ENCODE assay signal across 24 mouse cellular contexts in genomic region chr5:75737752-75738151, GRCm38 (mm10).
DNase-seq lines count a peak whose midpoint lies in the region; ATAC-seq and TF ChIP-seq lines count a peak whose summit lies in the region.
"Had no signal": no experiment of that assay in that cellular context is flagged by ENCODE, and none has a peak within 500 bp of the region (broad histone marks: within the 10 kb centered on the region; RNA-seq: fewer than 3 reads in every experiment).

No protein-coding gene starts in this region.

- peaks cover 21% of the 10 kb centered on the region for H3K4me1 ChIP-seq in midbrain, embryonic 10.5 days
- H3K4me1 ChIP-seq in midbrain, embryonic 11.5 days (ENCODE audit: control insufficient read depth, insufficient read depth, low read length), result no peaks in the 10 kb centered on the region
- H3K4me1 ChIP-seq in MEL (ENCODE audit: control insufficient read depth in 1 of 2, insufficient read depth in 2 of 2, low read length in 2 of 2), result peaks cover 0 to 7% of the 10 kb centered on the region in 2 experiments; a peak in 2 of 4 replicates
- peaks cover 3% of the 10 kb centered on the region; the same call in 1 of the 2 replicates for H3K4me1 ChIP-seq in neural tube, embryonic 15.5 days
- H3K4me1 ChIP-seq: embryonic facial prominence, embryonic 12.5 days had no signal

- no peak for TF ChIP-seq CTCF in MEL (IDR thresholded peaks at IDR 0.05 in 2 of 3, conservative IDR thresholded peaks at IDR 0.05 in 1 of 3; ENCODE audit: control insufficient read depth in 1 of 3, insufficient read depth in 1 of 3, low read depth in 2 of 3, low read length in 3 of 3, poor library complexity in 1 of 3, severe bottlenecking in 1 of 3)

- WGBS in midbrain, embryonic 10.5 days, result 89% methylated on average over 7 of the region's 7 CpGs
- whole genome bisulfite sequencing in midbrain, embryonic 11.5 days, result 84% methylated on average over 7 of the region's 7 CpGs
- 82% methylated on average over 7 of the region's 7 CpGs for WGBS in neural tube, embryonic 15.5 days

- H3K9me3 ChIP-seq in midbrain, embryonic 10.5 days (replicated peaks), result no peaks in the 10 kb centered on the region
- no peaks in the 10 kb centered on the region for H3K9me3 ChIP-seq in midbrain, embryonic 11.5 days (ENCODE audit: control insufficient read depth, low read length)
- H3K9me3 ChIP-seq in MEL (replicated peaks; ENCODE audit: insufficient read depth, low read length), result no peaks in the 10 kb centered on the region
- H3K9me3 ChIP-seq in neural tube, embryonic 15.5 days (replicated peaks), result no peaks in the 10 kb centered on the region
- H3K9me3 ChIP-seq: forebrain, embryonic 13.5 days; forebrain, embryonic 15.5 days had no signal

- no peak for TF ChIP-seq EP300 in MEL (IDR thresholded peaks at IDR 0.05; ENCODE audit: low read depth in 1 of 2, low read length in 2 of 2)

- H3K4me3 ChIP-seq in midbrain, embryonic 10.5 days, result no peak overlapping the region
- H3K4me3 ChIP-seq in midbrain, embryonic 11.5 days (ENCODE audit: low read depth, low read length), result no peak overlapping the region
- no peak overlapping the region for H3K4me3 ChIP-seq in MEL (ENCODE audit: control insufficient read depth in 1 of 2, insufficient read depth in 1 of 2, low read depth in 2 of 2, low read length in 2 of 2)
- no peak overlapping the region for H3K4me3 ChIP-seq in neural tube, embryonic 15.5 days (replicated peaks)
- H3K4me3 ChIP-seq: embryonic facial prominence, embryonic 12.5 days; forebrain, embryonic 13.5 days; forebrain, embryonic 15.5 days had no signal

- no peak overlapping the region for H3K4me2 ChIP-seq in midbrain, embryonic 11.5 days
- no peak overlapping the region for H3K4me2 ChIP-seq in neural tube, embryonic 15.5 days
- H3K4me2 ChIP-seq: embryonic facial prominence, embryonic 12.5 days; forebrain, embryonic 13.5 days; forebrain, embryonic 15.5 days had no signal

- intact Hi-C loops in heart, postnatal 14 days (cut with DNase I), result no loop called here

- H3K36me3 ChIP-seq in midbrain, embryonic 10.5 days, result no peaks in the 10 kb centered on the region
- no peaks in the 10 kb centered on the region for H3K36me3 ChIP-seq in midbrain, embryonic 11.5 days (ENCODE audit: control insufficient read depth, insufficient read depth, low read length)
- H3K36me3 ChIP-seq in MEL (ENCODE audit: control insufficient read depth in 1 of 2, insufficient read depth in 2 of 2, low read length in 2 of 2), result peaks cover 0 to 7% of the 10 kb centered on the region in 2 experiments; a peak in 1 of 4 replicates
- no peaks in the 10 kb centered on the region for H3K36me3 ChIP-seq in neural tube, embryonic 15.5 days
- H3K36me3 ChIP-seq: embryonic facial prominence, embryonic 12.5 days; forebrain, embryonic 15.5 days; G1E had no signal

- TF ChIP-seq RAD21 in MEL (IDR thresholded peaks at IDR 0.05; ENCODE audit: low read depth, low read length), result no peak

- no peak overlapping the region for H3K9ac ChIP-seq in midbrain, embryonic 11.5 days (ENCODE audit: low read length)
- H3K9ac ChIP-seq in MEL (ENCODE audit: control insufficient read depth, low read depth, low read length, poor library complexity, severe bottlenecking), result peak overlapping the region; percentile 44
- no peak overlapping the region for H3K9ac ChIP-seq in neural tube, embryonic 15.5 days (replicated peaks)
- H3K9ac ChIP-seq: embryonic facial prominence, embryonic 12.5 days; forebrain, embryonic 13.5 days; forebrain, embryonic 15.5 days had no signal

- no peak for TF ChIP-seq POLR2A in MEL (IDR thresholded peaks at IDR 0.05; ENCODE audit: control insufficient read depth in 1 of 2, insufficient read depth in 1 of 2, low read depth in 1 of 2, low read length in 2 of 2, poor library complexity in 1 of 2)

- no peaks in the 10 kb centered on the region for H3K27me3 ChIP-seq in midbrain, embryonic 10.5 days (ENCODE audit: low read depth, poor library complexity, severe bottlenecking)
- no peaks in the 10 kb centered on the region for H3K27me3 ChIP-seq in midbrain, embryonic 11.5 days (ENCODE audit: control insufficient read depth, insufficient read depth, low read length)
- no peaks in the 10 kb centered on the region for H3K27me3 ChIP-seq in MEL (ENCODE audit: control insufficient read depth in 1 of 2, insufficient read depth in 2 of 2, low read length in 2 of 2)
- no peaks in the 10 kb centered on the region for H3K27me3 ChIP-seq in neural tube, embryonic 15.5 days (replicated peaks)
- H3K27me3 ChIP-seq: CH12.LX; embryonic facial prominence, embryonic 12.5 days; forebrain, embryonic 13.5 days; forebrain, embryonic 15.5 days had no signal

- peak; percentile 55 for DNase-seq in heart, adult 11 months
- DNase-seq in heart, postnatal 14 days, result no peak
- DNase-seq in midbrain, embryonic 10.5 days (ENCODE audit: low spot score), result no peak
- no peak for DNase-seq in midbrain, embryonic 11.5 days (ENCODE audit: low spot score, missing footprints)
- DNase-seq in MEL (ENCODE audit: low read depth, low spot score), result peak; percentile 52
- DNase-seq in gastrocnemius, adult 8-10 months (ENCODE audit: low spot score in 2 of 2), result no peak
- DNase-seq: adrenal gland, adult 2 months; adrenal gland, postnatal 10 days; adrenal gland, postnatal 25 days; B cell, adult 2 months; cerebellum, adult 11 months; cerebellum, adult 18-20 months; cerebellum, adult 8-10 months; cerebellum, adult 9-11 months; cerebellum, postnatal 14 days; cerebellum, postnatal 36 days; embryo, embryonic 11 days had no signal

- no peaks in the 10 kb centered on the region for H3K79me2 ChIP-seq in MEL (ENCODE audit: control insufficient read depth, insufficient read depth, low read length, poor library complexity)

- no peak for ATAC-seq in midbrain, embryonic 11.5 days (ENCODE audit: low FRiP score)
- ATAC-seq in neural tube, embryonic 15.5 days (ENCODE audit: low FRiP score), result no peak
- ATAC-seq: CD4-positive, CD25-positive, alpha-beta regulatory T cell, adult 4 months; forebrain, embryonic 13.5 days; forebrain, embryonic 15.5 days had no signal

- 0 out of 2 replicates have a peak overlapping the region, but pooled peaks have one; percentile 33 for H3K27ac ChIP-seq in midbrain, embryonic 10.5 days (replicated peaks)
- no peak overlapping the region for H3K27ac ChIP-seq in midbrain, embryonic 11.5 days (ENCODE audit: low read depth, low read length)
- H3K27ac ChIP-seq in MEL (ENCODE audit: control insufficient read depth, low read depth, low read length), result no peak overlapping the region
- H3K27ac ChIP-seq in neural tube, embryonic 15.5 days (replicated peaks), result peak overlapping the region; percentile 38; the same call in 1 of the 2 replicates
- H3K27ac ChIP-seq: embryonic facial prominence, embryonic 12.5 days; forebrain, embryonic 13.5 days; forebrain, embryonic 15.5 days had no signal

TF ChIP-seq in MEL, 35 proteins besides CTCF, POLR2A, EP300 and RAD21:
- no peak for TF ChIP-seq MAX (IDR thresholded peaks at IDR 0.05; ENCODE audit: low read length)
- no peak for TF ChIP-seq POLR2AphosphoS2 (IDR thresholded peaks at IDR 0.05; ENCODE audit: low read length)
- TF ChIP-seq MAFK (IDR thresholded peaks at IDR 0.05; ENCODE audit: borderline replicate concordance, low read depth, low read length), result no peak
- TF ChIP-seq MYC (IDR thresholded peaks at IDR 0.05; ENCODE audit: low read depth, low read length), result no peak
- TF ChIP-seq ZNF384 (IDR thresholded peaks at IDR 0.05; ENCODE audit: low read depth, low read length), result no peak
- no peak for TF ChIP-seq RCOR1 (IDR thresholded peaks at IDR 0.05; ENCODE audit: low read depth, low read length)
- TF ChIP-seq SMC3 (IDR thresholded peaks at IDR 0.05; ENCODE audit: low read depth, low read length), result no peak
TF ChIP-seq in MEL: peak in this region for 0.

Comparison
In these comparisons a context has a peak if more than half of its experiments do, and no peak if none do; other contexts are left out.
1. DNase-seq: peak in heart, adult 11 months (single experiment) and MEL (single experiment); none in heart, postnatal 14 days (0 of 2), midbrain, embryonic 10.5 days (single experiment), midbrain, embryonic 11.5 days (single experiment) and gastrocnemius, adult 8-10 months (0 of 2).
2. H3K27ac ChIP-seq: peak in midbrain, embryonic 10.5 days (single experiment) and neural tube, embryonic 15.5 days (single experiment); none in midbrain, embryonic 11.5 days (single experiment) and MEL (single experiment).